Mouse (Mus musculus): Measurements from ENCODE around the gene Tpd52l1.
A peak's percentile ranks its signal among the peaks of the same experiment; 100 is the strongest.
"Not testable (repeated sequence)": the region's sequence is repeated elsewhere in the genome, so short reads cannot be mapped to it uniquely, and the experiment has no call there.

Gene Tpd52l1

DNA sequence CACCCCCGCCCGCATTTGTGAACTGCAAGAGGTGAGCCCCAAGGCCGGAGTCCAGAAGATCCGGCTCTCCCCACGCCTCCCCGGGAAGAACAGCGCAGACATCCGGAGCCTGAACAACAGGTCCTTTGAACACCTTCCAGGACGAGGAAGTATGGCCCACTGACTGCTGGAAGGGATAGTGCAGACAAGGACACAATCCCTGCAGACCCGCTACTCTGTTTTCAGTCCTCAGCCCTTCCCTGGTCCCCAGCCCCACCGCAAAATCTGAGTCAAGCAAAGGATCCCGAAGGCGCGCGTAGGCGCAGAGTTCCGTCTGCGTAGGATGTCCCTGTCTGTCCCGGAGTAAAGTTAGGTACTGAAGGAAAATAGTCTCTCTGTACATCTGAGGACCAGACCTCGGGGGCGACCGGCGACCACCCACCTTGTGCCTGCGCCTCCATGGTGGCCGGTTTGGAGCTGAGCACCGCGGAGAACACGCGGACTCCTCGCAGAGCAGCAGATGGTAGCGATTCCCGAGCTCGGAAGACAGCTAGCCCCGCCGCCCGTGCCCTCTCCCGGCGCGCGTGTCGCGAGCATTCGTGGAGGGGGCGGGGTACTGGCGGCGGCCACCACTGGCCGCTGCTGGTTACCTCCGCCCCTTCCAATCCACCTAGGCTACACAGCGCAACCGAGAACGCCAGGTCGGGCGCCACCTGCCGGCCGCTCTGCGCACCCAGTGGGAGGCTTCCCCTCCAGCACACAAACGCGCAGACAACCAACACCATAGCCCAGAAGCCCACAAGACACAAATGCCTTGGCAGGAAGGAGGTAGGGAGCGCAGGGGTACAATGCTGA lies at the start of gene Tpd52l1:
Gene Tpd52l1 (minus strand): TSS at position 668 of the 834 bp plus-strand sequence.
- DNase-seq (ENCODE audit: low spot score): peak; percentile 75

DNA sequence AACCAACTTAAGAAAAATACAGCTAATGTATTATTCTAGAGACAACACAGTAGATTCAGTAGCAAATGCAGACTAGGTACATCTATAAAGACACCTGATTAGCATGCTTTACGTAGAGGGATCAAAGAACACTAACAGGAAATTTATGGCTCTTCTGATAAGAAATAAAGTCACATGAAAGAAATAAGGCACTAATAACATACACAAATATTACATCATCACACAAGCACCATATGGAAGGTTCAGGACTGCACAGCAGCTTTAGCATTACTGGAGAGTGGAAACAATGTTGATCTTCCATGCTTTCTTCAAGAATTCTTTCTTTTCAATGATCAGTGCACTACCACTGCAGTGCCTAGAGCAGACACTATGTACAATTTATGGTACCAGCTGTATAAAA lies 48.5 kb upstream of the Tpd52l1 start:
- DNase-seq (ENCODE audit: low spot score): no peak

DNA sequence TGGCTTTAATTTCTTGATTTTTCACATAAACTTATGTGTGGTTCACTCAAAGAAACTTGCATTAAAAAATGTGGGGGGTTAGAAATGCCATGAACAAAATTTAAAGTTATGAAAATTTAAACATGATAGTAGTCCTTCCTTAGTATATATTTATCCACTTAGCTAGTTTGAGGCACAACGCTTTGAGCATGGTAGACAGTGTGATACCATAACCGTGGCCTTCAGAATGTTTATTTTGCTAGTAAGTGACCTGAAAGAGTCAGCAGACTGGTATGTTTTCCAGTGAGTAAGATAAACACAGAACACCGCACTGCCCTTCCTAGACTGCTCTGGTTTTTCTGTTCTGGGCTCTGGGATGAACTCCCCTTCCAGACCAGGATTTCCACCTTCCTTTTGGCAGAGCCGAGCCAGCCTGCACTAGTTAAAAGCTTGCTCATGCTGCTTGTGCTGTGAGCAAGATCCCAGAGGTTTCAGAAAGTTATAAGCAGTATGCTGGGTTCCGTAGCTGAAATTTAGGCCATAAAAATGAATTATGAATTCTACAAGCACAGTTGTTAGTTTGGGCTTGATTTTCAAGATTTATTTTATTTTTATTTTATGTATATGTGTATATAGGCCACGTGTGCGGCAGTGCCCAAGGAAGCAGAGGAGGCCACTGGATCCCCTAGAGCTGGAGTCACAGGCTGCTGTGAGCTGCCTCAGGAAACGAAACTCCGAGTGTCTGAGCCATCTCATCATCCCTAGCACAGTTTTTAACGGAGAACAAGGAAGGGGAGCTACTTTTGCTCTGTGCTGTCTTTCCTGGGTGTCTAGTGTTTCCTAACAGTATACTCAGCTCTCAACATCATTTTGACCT lies 21.5 kb upstream of the Tpd52l1 start:
- DNase-seq (ENCODE audit: low spot score): peak; percentile 19

DNA sequence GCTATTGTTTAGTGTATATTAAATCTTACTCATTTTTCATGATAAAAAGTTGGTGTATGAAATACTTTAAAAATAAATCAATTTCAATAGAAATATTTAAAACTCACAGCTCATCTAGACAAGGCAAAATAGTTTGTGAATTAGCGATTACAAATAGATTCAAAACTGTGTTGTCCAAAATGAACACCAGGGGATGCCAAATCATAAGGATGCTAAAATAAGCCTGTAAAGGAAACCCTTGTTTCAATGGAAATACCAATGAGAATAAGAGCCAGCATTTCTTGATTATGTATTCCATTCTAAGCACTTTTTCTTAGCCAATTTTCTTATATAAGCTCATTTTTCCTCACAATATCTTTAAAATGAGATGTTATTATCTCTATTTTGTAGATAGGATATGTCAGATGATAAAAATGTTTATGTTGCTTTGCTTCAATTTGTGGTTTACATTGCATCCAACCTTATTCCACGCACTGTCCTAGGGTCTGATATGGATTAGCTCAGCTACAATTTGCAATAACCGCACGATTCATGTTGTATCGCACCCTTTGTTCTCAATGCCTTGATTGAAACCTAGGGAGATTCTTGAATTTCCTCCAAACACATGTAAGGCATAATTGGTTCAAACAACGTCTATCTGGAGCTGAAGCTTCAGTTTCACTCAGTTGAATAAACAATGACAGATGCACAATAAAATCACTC lies 20.2 kb upstream of the Tpd52l1 start:
- DNase-seq (ENCODE audit: low spot score): no peak

DNA sequence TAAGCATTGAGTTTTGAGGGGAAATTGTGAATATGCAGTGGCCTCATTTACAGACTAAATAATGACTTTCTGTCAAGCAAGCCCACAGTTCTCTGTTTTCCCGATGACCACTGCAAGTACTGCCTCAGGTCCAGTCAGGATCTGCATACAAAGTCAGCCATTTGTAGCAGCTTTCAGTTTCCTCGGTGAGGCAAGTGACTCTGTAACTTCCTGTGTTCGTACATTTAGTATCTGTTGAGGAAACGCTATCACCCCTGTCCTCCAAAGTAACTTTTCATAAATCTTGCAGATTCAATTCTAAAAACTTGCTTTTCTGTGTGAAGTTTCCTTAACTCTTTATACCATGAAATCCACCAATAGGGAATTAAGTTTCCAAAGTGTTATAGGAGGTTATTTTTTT lies 19.7 kb upstream of the Tpd52l1 start:
- DNase-seq (ENCODE audit: low spot score): no peak

DNA sequence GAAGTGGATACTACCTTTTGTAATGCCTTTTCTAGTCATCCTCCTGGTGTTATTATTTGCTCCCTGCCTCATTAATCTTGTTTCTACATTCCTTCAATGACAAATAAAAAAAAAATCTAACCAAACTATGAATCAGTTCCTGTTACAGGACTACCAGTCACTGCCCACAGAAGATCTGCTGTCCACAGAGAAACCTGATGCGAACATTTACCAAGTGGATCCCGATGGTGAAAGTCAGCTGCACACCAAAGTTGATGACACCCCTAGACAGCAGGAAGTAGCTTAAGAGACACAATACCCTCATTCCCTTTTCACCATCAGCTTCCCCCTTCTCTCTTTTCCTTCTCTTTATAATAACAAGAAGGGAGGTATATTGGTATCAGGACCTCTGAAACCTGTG lies 17.3 kb upstream of the Tpd52l1 start:
- DNase-seq (ENCODE audit: low spot score): no peak

DNA sequence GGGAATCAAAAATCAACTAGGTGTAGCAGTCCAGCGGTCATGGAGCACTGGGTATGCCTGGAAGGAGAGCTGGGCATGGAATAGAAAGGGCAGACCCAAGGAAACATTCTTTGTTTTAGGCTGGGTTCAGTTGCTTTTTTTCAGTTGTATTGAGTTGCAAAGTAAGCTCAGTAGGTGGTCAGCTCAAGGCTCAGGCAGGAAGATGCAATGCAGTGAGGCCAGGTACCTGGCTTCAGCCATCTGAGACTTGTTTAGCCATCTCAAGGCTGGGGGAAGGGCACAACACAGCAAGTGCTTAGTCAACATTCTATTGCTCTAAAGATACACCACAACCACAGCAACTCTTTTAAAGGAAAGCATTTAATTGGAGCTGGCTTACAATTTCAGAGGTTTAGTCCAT lies 11.0 kb upstream of the Tpd52l1 start:
- no peak for DNase-seq (ENCODE audit: low spot score)

DNA sequence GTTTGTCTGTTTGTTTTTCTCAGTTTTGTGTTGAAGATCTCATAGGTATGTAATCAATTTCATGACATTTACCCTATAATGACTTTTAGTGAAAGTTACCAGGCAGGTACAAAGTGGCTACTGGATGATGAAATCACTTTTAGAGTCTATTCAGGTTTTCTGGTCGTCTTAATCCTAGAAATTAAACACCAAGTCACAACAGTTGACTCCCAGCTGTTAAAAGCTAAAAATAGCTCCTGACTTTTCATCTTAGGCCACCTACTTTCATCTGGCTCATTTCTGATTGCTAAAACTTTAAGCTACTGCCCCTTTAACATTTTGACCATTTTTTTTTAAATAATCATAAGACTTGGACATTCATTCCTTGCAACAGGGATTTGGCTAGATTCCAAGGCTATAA lies 1.3 kb upstream of the Tpd52l1 start:
- DNase-seq (ENCODE audit: low spot score): no peak

DNA sequence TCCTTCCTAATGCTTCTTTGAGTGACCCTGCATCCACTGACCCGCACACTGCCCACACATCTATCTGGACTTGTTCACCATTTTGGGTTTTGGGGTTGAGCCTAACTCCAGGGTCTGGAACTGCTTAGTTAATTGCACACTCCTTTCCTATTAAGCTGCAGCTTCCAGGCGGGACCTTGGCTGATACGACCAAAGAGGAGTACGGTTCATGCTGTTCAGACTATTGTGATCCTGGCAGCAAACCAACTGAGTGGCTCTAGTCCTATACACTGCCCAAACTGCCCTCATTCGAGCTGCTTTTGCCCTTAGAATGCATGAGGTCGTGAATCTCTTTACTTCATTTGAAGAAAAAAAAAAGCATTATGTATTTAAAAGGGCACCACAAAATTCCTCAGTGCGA lies 1.6 kb downstream of the Tpd52l1 start:
- DNase-seq (ENCODE audit: low spot score): peak; percentile 4

DNA sequence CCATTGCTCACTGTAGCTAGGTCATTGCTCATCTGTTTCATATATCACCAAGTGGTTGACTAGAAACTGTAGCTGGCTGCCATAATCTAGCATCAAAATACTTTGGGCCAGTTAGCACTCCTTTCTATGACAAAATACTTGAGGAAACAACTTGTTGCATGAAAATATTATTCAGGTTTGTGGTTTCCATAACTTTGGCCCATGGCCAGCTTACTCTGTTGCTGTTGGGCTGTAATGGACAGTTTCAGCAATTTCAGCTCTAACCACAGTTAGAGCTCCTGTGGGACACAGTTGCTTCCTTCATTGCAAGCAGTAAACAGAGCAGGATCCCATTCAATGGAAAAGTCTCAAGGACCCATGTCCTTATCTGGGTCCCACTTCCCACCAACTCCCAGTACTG lies 4.3 kb downstream of the Tpd52l1 start:
- no peak for DNase-seq (ENCODE audit: low spot score)

DNA sequence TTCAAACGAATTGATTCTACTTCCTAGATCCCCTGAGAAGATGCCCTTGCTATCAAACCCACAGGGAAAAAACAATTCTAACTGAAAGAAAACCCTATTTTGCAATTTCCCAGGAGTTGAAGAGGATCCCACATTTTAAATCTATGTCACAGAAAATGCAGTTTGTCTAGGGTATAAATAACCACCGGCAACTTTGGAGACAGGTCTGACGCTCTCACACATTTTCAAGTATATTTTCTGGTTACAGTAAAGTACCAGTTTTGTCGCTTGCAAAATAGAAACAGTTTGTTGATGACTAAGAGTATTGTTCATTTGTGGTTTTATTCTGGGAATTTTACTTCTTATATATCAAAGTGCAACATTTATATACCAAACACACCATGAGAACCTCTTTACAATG lies 9.7 kb downstream of the Tpd52l1 start:
- DNase-seq (ENCODE audit: low spot score): no peak

DNA sequence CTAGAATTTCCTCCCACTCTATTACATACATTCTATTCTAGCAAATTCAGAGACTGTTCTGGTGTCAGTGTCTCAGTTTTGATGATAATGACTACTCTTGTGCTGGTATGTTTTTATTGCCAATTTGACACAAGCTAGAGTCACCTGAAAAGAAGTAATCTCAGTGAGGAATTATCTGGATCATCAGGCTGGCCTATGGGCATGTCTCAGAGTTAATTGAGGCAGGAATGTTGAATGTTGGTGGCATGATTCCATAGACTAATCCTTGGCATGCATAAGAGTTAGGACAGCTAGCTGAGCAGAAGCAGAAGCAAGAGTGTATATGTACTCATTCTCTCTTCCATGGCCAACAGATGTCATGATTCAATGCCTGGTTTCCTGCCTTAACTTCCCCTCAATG lies 27.8 kb downstream of the Tpd52l1 start:
- no peak for DNase-seq (ENCODE audit: low spot score)

DNA sequence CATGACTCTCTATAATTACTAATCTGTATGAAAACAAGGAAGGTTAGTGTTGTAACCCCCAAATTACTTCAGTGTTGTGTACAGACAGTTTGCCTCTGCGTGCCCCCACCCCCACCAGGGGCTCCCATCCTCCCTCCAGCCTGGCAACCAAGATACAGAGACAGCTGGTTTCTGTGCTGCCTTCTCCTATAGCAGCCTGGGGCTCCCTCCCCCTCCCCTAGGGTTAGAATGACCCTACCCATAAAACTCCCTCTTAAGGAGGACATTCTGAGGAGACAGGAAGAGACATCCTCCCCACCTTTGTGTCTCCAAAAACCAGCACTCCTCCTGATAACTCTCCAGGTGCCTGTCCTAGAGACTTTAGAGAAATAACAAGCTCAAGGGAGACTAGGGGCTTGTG lies 52.8 kb downstream of the Tpd52l1 start:
- no peak for DNase-seq (ENCODE audit: low spot score)

DNA sequence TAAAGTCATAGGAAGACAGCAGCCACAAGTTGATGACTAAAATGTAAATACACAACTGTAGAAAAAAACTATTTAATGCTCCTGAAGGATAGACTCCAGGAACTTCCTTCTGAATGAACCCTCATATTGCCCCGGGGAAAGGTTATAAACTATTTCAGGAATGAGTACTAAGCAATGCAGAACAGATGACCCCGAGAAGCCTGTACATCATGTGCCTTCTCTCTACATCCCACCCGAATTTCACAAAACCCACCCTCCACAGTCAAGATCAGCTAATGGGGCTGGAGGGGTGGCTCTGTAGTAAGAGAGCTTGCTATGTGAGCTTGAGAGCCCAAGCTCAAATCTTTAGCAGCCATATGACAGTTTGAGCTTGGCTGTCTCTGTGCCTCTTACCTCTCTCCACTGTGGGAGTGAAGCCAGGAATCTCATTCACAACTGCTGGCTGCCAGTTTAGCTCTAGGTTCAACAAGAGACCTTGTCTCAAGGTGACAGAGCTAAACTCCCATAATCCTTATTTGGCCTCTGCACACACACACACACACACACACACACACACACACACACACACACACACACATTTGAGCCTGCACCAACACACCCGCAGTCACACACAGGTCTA lies 54.9 kb downstream of the Tpd52l1 start:
- no peak for DNase-seq (ENCODE audit: low spot score)

DNA sequence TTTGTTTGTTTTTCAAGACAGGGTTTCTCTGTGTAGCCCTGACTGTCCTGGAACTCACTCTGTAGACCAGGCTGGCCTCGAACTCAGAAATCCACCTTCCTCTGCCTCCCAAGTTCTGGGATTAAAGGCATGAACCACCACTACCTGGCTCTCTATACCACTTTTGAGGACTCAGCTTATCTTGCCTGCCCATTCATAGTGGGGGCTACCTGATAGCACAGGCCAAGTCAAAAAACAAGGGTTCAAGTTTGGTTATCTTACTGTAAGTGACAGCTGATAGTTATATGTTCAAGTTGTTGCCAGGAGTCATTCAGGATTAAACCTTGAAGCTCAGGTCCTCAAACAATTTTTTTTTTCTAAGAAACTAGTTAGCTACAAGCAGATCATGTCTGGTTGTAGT lies 57.2 kb downstream of the Tpd52l1 start:
- DNase-seq (ENCODE audit: low spot score): not testable (repeated sequence)

DNA sequence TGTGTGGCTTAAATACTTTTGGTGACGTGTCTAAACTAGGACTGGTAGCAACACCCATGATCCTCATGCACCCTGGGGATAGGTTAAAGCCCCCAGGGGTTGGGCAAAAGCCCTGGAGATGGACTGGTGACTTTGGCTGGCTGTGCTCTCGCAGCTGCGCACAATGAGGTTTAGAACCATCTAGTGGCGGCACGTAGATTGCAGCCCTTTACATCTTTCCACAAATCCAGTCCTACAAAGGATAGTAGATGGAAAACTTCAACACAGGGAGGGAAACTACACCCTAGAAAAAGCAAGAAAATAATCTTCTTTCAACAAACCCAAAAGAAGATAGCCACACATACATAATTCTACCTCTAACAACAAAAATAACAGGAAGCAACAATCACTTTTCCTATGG lies 75.6 kb downstream of the Tpd52l1 start:
- not testable (repeated sequence) for DNase-seq (ENCODE audit: low spot score)

DNA sequence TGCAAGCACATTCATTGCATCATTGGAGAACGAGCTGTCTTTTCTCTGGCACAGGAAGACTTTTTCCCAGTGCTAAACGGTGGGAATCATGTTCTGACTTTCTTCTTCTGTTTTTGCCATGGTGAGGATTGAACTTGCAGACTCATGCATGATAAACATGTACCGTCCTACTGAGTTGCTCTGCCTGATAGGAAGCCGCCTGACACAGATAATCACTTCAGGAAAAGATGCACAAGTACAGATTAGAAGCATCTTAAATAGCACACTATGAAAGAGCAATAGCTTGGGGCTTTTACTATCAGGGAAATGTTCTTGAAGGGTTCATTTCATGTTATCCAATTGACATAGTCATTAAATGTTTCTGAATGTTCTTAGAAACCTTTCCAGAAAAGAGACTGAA lies 86.0 kb downstream of the Tpd52l1 start:
- DNase-seq (ENCODE audit: low spot score): no peak

DNA sequence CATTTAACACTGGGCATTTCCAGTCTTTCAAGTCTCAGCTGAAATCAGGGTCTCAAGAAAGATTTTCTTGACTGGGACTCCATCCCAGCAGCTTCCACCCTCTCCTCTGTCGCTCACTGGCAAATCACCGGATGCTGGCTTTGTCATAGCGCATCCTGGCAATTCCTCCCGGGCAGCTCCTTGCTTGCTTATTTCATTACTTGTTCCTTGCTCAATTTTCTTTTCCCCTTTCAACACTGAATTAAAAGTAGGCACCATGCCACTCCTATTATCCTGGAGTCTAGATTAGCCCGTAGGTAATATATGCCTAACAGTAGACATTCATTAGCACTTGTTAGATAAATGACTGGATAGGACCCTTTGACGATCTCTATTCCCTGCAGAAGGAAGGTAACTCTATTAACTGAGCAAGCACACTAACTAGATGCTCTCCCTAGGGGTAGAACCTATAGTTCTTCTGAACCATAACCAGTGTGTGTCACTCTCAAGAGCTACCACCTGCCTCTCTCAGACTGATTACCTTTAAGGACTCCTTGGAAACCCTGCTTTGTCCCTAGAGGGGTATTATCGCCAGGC lies 90.8 kb downstream of the Tpd52l1 start:
- DNase-seq (ENCODE audit: low spot score): no peak

DNA sequence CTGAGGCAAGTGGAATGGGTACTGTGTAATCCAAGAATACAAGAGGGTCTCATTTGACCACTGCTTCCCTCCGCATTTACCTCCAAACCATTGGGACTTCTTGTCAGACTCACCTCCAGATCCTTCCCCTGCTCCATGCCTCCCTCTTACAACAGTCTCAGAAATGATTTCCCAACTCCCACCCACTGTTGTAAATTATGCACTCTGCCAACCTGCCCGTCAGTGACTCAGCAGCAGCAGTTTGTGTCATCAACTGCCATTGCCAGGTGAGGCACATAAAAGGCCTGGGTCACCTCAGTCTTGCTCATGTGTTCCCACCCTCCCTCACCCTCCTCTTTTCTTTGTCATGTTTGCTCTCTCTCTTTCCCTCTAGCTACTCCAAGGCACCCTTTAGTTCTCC lies 91.6 kb downstream of the Tpd52l1 start:
- no peak for DNase-seq (ENCODE audit: low spot score)

DNA sequence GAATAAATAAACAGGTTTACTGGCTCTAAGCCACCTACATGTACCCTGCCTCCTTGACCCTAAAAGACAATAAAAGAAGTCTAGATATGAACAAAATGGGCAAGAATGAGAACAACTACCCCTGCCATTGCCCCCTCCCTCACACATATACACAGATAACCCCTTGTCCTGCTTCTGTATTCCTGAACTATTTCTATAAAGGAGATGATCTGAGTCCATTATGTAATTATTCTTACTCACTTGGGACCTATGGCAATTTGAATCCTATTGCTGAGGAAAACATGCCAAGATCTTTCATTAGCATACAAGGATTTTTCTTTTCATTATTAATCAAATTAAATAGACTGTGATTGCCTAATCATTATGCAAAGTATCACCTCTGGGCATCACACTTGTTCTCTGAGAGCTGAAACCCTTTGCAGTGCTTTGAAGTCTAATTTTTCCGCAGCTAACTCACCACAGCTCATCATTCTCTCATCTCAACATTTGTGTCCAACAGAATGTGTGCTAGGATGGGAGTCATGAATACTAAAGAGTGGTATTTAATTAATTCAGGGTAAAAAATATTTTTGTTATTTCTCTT lies 92.8 kb downstream of the Tpd52l1 start:
- DNase-seq (ENCODE audit: low spot score): no peak

DNA sequence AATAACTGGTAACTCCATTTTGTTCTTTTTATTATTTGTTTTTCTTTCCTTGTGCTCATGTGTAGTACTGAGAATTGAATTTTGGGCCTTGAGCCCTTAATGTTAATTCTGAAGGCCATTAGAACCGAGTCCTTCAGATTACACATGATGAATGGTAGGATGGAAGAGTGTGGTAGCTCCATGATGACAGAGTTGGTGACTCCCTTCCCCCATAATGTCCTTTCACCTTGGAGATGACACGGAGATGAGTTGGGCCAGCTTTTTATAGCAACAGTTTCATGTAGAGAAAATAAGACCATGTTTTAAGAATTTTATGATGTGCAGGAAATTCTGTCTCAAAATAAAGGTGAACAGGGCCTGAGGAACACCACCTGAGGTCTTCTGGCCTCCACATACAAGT lies 94.7 kb downstream of the Tpd52l1 start:
- no peak for DNase-seq (ENCODE audit: low spot score)

DNA sequence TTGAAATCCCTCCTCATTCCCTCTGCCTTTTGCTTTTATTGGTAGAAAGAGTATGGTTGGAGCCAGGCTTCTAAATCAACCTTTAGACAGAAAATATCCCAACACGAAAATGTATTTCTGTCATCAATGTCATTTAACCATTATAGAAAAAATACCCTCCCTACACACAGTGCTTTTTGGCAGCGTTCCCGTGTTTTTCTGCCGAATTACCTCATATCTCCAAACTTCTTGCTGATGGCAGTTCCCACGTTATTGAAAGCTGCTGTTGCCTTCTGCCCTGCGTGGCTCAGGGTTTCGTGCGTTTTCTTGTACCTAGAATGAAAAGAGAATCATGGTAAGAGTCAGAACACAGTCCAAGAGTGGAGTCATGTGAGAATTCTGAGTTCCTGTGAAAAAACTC lies 99.4 kb downstream of the Tpd52l1 start:
- no peak for DNase-seq (ENCODE audit: low spot score)

Measured in ovary, adult 18-20 months (tissue).